Mouse (Mus musculus) liver, embryonic 18 days (tissue): ENCODE data around the gene Ccl2. TPM values are rescaled to one million over a fixed set of nuclear protein-coding genes. Genes with fewer than 3 reads are reported as not detected.

Source experiments
- polyA plus RNA-seq: library from polyadenylated mRNA; depleted of rRNA; stranded (reverse); fragments of >200 nt; gene quantifications from 2 replicates; pipeline ENCODE4 v1.2.3, GENCODE M21; 2012; rRNA removed

Ccl2 gene
- polyA plus RNA-seq = 3.2 and 3.8 TPM in 2 replicates

GRCm38 (mm10) chr11:82035356-82035755 lies at the start of gene Ccl2:
TSS of gene Ccl2 (plus strand) at chr11:82035571.

GRCm38 (mm10) chr11:82038535-82038934 lies 3.2 kb downstream of the Ccl2 start, which contains the start of gene Gm17268:
TSS of gene Gm17268 (minus strand) at chr11:82038562.

GRCm38 (mm10) chr11:82045471-82045870 lies 10.1 kb downstream of the Ccl2 start, which contains the start of gene Ccl7:
TSS of gene Ccl7 (plus strand) at chr11:82045712.

GRCm38 (mm10) chr11:82057646-82058045 lies 22.3 kb downstream of the Ccl2 start, which contains the start of gene Ccl11:
TSS of gene Ccl11 (plus strand) at chr11:82057823.

Other genes starting within 250 kb of the Ccl2 start
- gene 5530401A14Rik, start 174.9 kb upstream of the Ccl2 start, polyA plus RNA-seq = not detected in 2 replicates
- gene Asic2, start 67.1 kb upstream of the Ccl2 start, polyA plus RNA-seq = not detected in 2 replicates
- gene Gm17268, start 3.0 kb downstream of the Ccl2 start, polyA plus RNA-seq = not detected in 2 replicates
- gene Ccl7, start 10.1 kb downstream of the Ccl2 start, polyA plus RNA-seq = 0.71 and 1.00 TPM in 2 replicates
- 0.07 and 0.08 TPM in 2 replicates for gene Ccl11, start 22.3 kb downstream of the Ccl2 start, polyA plus RNA-seq
- gene Ccl12, start 66.3 kb downstream of the Ccl2 start, polyA plus RNA-seq = 2.0 and 2.3 TPM in 2 replicates
- 0.12 and 0.52 TPM in 2 replicates for gene Ccl8, start 79.6 kb downstream of the Ccl2 start, polyA plus RNA-seq